Mouse (Mus musculus): ENCODE measurements around the gene B4galt3. TPM values are rescaled to one million over a fixed set of nuclear protein-coding genes. Genes with fewer than 3 reads are reported as not detected.
A peak's percentile ranks its signal among the peaks of the same experiment; 100 is the strongest.

The B4galt3 gene
- polyA plus RNA-seq, 1 experiment from 2014 or later, result 92.6 TPM

DNA sequence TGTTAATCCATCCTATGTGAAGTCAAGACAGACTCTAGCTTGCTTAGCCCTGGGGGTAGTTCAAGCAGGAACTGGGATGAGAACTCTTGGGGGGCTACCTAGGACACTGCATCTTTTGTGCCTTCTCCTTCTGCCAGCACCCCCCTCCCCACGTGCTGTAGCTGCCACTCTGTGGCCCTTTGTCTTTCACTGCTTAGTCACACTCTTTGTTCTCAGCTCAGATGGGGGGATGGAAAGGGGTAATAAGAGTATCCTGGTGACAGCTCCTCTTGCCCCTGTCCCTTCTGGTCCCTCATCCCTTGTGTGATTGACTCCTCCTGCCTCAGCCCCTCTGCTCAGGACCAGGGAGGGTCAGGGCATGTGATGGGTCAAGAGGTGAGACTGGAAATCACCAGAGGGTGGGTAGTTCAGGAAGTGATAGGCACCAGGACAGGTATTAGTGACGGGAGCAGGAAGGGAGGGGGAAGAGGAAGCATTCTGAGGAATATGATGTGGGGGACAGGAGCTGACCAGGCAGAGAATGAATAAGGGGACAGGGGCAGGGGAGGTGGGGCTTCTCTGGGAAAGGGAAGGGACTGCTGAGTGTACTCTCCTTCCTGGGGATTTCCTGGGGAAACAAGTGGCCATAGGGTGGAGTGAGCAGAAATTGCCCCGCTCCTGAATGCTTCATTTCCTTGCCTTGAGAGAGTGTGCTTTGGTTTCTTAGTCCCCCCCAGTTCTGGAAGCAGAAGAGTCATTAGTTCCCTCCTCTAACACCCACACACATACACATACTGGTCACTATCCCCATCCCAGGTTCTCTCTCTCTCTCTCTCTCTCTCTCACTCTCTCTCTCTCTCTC is 21.5 kb upstream of the B4galt3 start:
- 0 out of 2 replicates have a peak overlapping the region, but pooled peaks have one; percentile 8 for H3K4me2 ChIP-seq (ENCODE audit: low read depth, low read length)
- H3K27ac ChIP-seq (ENCODE audit: low read length), result peak overlapping the region; percentile 96
- H3K36me3 ChIP-seq (ENCODE audit: control insufficient read depth, insufficient read depth, low read length), result peaks cover 11% of the 10 kb centered on the region; the same call in 1 of the 2 replicates
- 60% methylated on average over 3 of the region's 3 CpGs for WGBS
- no peaks in the 10 kb centered on the region for H3K9me3 ChIP-seq (ENCODE audit: control insufficient read depth, low read length)
- no peak overlapping the region for H3K4me3 ChIP-seq (ENCODE audit: low read length)
- peaks cover 48% of the 10 kb centered on the region for H3K4me1 ChIP-seq (replicated peaks; ENCODE audit: control insufficient read depth, insufficient read depth, low read length)
- no peaks in the 10 kb centered on the region for H3K27me3 ChIP-seq (ENCODE audit: control insufficient read depth, insufficient read depth, low read depth, low read length)
- H3K9ac ChIP-seq (ENCODE audit: low read length), result no peak overlapping the region
- ATAC-seq (ENCODE audit: low read depth), result no peak

DNA sequence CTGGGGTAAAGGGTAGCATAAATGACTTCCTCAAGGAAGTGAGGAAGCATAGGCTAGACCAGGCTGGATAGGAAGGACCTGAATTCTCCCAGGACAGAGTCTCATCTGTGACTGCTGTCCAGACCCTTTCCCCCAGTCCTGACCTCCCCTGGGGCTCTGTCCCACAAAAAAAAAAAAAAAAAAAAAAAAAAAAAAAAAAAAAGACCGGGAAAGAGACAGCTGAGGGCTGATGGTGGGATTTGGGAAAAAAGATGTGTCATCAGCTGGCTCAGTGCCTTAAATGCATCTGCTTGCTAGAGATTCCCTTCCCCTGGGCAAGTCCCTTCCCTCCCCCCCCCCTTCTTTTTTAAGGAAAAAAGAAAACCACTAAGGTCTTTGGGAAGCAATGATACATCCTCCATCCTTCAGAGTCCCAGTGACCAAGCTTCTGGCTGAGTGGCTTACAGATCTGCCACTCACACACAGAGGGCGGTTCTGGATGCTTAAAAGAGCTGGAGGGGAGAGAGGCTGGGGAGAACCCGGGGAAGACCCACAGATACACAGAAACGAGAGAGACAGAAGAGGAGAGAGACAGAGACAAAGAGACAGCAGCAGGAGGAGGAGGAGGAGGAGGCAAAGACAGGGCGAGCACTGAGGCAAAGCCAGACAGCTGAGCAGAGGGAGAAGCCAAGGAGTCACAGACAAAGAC is 20.1 kb upstream of the B4galt3 start, which contains the start of gene Adamts4:
Gene Adamts4 (plus strand): TSS at position 509 of the 688 bp plus-strand sequence.
- Histone ChIP-seq H3K4me3 (ENCODE audit: low read length) (peak within 1 kb of the TSS; percentile 42), H3K36me3 (ENCODE audit: control insufficient read depth, insufficient read depth, low read length) (peaks cover 2% of the 10 kb centered on the region; the same call in 1 of the 2 replicates), H3K4me1 (replicated peaks; ENCODE audit: control insufficient read depth, insufficient read depth, low read length) (peaks cover 48% of the 10 kb centered on the region), H3K9ac (ENCODE audit: low read length) (peak within 1 kb of the TSS; percentile 34), H3K9me3 (ENCODE audit: control insufficient read depth, low read length) (no peaks in the 10 kb centered on the region), H3K27me3 (ENCODE audit: control insufficient read depth, insufficient read depth, low read depth, low read length) (no peaks in the 10 kb centered on the region), H3K27ac (ENCODE audit: low read length) (peak within 1 kb of the TSS; percentile 96), H3K4me2 (ENCODE audit: low read depth, low read length) (peak within 1 kb of the TSS; percentile 60)
- no peak for ATAC-seq (ENCODE audit: low read depth)
- WGBS, result 14% methylated on average over 5 of the region's 5 CpGs

DNA sequence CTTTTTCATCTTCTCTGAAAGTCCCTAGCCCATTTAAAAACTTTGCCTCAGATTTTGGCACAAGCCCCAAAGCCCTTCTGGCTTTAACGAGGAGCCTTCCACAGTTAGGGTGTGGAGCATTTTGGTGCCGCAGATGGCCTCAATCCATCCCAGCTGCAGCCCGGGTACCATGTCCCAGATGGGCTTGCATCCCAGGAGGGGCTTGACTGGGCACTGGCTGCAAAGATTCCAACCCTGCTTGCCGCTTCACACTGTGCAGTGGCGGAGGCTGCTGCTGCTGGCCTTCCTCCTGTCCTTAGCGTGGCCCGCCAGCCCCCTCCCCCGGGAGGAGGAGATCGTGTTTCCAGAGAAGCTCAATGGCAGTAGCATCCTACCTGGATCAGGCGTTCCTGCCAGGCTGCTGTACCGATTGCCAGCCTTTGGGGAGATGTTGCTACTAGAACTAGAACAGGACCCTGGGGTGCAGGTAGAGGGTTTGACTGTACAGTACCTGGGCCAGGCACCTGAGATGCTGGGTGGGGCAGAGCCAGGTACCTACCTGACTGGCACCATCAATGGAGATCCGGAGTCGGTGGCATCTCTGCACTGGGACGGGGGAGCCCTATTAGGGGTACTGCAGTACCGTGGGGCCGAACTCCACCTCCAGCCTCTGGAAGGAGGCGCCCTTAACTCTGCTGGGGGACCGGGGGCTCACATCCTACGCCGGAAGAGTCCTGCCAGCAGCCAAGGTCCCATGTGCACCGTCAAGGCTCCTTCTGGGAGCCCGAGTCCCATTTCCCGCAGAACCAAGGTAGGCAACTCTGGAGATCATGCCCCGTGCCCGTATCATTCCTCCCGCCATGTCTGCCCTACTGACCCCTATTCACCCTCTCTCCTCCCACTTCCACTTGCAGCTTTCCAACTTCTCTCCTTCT is 19.2 kb upstream of the B4galt3 start, which contains the start of gene Ndufs2:
Gene Ndufs2 (minus strand): TSS at position 709 of the 914 bp plus-strand sequence.
- Histone ChIP-seq H3K9ac (ENCODE audit: low read length) (peak within 1 kb of the TSS; percentile 34), H3K4me3 (ENCODE audit: low read length) (peak within 1 kb of the TSS; percentile 42), H3K4me1 (replicated peaks; ENCODE audit: control insufficient read depth, insufficient read depth, low read length) (peaks cover 43% of the 10 kb centered on the region), H3K27me3 (ENCODE audit: control insufficient read depth, insufficient read depth, low read depth, low read length) (no peaks in the 10 kb centered on the region), H3K27ac (ENCODE audit: low read length) (peak within 1 kb of the TSS; percentile 96), H3K4me2 (ENCODE audit: low read depth, low read length) (peak within 1 kb of the TSS; percentile 60), H3K36me3 (ENCODE audit: control insufficient read depth, insufficient read depth, low read length) (no peaks in the 10 kb centered on the region), H3K9me3 (ENCODE audit: control insufficient read depth, low read length) (no peaks in the 10 kb centered on the region)
- 19% methylated on average over 26 of the region's 26 CpGs for WGBS
- ATAC-seq (ENCODE audit: low read depth), result no peak

- H3K4me3 ChIP-seq (ENCODE audit: low read length), result peak overlapping the region; percentile 42
- H3K9ac ChIP-seq (ENCODE audit: low read length), result peak overlapping the region; percentile 34
- H3K27me3 ChIP-seq (ENCODE audit: control insufficient read depth, insufficient read depth, low read depth, low read length), result no peaks in the 10 kb centered on the region
- H3K36me3 ChIP-seq (ENCODE audit: control insufficient read depth, insufficient read depth, low read length), result no peaks in the 10 kb centered on the region
- ATAC-seq (ENCODE audit: low read depth), result peak; percentile 46
- no peaks in the 10 kb centered on the region for H3K9me3 ChIP-seq (ENCODE audit: control insufficient read depth, low read length)
- H3K4me1 ChIP-seq (replicated peaks; ENCODE audit: control insufficient read depth, insufficient read depth, low read length), result peaks cover 39% of the 10 kb centered on the region
- H3K27ac ChIP-seq (ENCODE audit: low read length), result peak overlapping the region; percentile 96
- peak overlapping the region; percentile 60 for H3K4me2 ChIP-seq (ENCODE audit: low read depth, low read length)
- WGBS, result 16% methylated on average over 13 of the region's 13 CpGs
These were observed 18.4 kb upstream of the B4galt3 start for GRCm38 (mm10) chr1:171251594-171252324.

- H3K9me3 ChIP-seq (ENCODE audit: control insufficient read depth, low read length), result no peaks in the 10 kb centered on the region
- H3K4me3 ChIP-seq (ENCODE audit: low read length), result 0 out of 2 replicates have a peak overlapping the region, but pooled peaks have one; percentile 42
- 44% methylated on average over 17 of the region's 17 CpGs for WGBS
- H3K4me2 ChIP-seq (ENCODE audit: low read depth, low read length), result peak overlapping the region; percentile 60; the same call in 1 of the 2 replicates
- no peak for ATAC-seq (ENCODE audit: low read depth)
- no peaks in the 10 kb centered on the region for H3K36me3 ChIP-seq (ENCODE audit: control insufficient read depth, insufficient read depth, low read length)
- H3K27me3 ChIP-seq (ENCODE audit: control insufficient read depth, insufficient read depth, low read depth, low read length), result no peaks in the 10 kb centered on the region
- H3K4me1 ChIP-seq (replicated peaks; ENCODE audit: control insufficient read depth, insufficient read depth, low read length), result peaks cover 39% of the 10 kb centered on the region
- H3K27ac ChIP-seq (ENCODE audit: low read length), result peak overlapping the region; percentile 96
- H3K9ac ChIP-seq (ENCODE audit: low read length), result peak overlapping the region; percentile 34
These were observed 17.7 kb upstream of the B4galt3 start for GRCm38 (mm10) chr1:171252415-171252814.

DNA sequence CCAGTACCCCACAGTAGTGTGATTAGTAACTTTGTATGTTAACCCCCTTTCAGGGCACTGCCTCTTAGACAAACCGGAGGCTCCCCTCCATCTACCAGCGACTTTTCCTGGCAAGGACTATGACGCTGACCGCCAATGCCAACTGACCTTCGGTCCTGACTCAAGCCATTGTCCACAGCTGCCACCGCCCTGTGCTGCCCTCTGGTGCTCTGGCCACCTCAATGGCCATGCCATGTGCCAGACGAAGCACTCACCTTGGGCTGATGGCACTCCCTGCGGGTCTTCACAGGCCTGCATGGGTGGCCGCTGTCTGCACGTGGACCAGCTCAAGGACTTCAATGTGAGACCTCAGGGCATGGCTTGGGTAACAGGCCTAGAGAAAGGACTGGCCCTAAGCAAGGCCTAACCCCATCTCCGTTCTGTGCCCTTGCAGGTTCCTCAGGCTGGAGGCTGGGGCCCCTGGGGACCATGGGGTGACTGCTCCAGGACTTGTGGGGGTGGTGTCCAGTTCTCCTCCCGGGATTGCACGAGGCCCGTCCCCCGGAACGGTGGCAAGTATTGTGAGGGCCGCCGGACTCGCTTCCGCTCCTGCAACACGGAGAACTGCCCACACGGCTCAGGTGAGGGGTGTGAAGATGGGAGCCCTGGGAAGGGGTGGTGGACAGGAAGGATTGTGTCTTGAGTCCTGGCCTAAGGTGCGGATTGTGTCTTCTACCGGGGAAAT is 13.9 kb upstream of the B4galt3 start:
- H3K4me1 ChIP-seq (replicated peaks; ENCODE audit: control insufficient read depth, insufficient read depth, low read length), result peaks cover 22% of the 10 kb centered on the region
- WGBS, result 86% methylated on average over 24 of the region's 24 CpGs
- no peaks in the 10 kb centered on the region for H3K36me3 ChIP-seq (ENCODE audit: control insufficient read depth, insufficient read depth, low read length)
- H3K27ac ChIP-seq (ENCODE audit: low read length), result no peak overlapping the region
- H3K9me3 ChIP-seq (ENCODE audit: control insufficient read depth, low read length), result no peaks in the 10 kb centered on the region
- H3K4me3 ChIP-seq (ENCODE audit: low read length), result no peak overlapping the region
- no peak overlapping the region for H3K4me2 ChIP-seq (ENCODE audit: low read depth, low read length)
- no peaks in the 10 kb centered on the region for H3K27me3 ChIP-seq (ENCODE audit: control insufficient read depth, insufficient read depth, low read depth, low read length)
- no peak overlapping the region for H3K9ac ChIP-seq (ENCODE audit: low read length)
- no peak for ATAC-seq (ENCODE audit: low read depth)

DNA sequence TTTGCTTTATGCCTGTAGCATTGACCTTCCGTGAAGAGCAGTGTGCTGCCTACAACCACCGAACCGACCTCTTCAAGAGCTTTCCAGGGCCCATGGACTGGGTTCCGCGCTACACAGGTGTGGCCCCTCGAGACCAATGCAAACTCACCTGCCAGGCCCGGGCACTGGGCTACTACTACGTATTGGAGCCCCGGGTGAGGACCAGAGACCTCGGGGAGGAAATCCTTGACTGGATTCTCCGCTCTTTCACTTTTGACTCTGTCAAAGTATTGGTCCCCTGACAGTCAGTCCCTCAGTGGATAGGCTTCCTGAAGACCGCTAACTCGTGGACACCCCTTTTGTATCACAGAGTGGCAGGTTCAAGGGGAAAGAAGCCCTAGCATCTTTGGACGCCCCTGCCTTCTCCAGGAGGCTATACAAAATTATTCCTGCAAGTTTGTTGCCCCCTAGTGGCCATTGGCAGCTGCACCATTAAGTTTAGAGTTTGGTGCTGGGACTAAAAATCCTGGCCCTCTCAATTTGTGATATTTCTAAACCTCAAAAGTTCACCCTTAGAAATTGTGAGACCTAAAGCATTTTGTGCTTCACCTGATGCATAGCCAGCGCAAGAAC is 13.1 kb upstream of the B4galt3 start:
- Histone ChIP-seq H3K9me3 (ENCODE audit: control insufficient read depth, low read length) (no peaks in the 10 kb centered on the region), H3K9ac (ENCODE audit: low read length) (no peak overlapping the region), H3K27ac (ENCODE audit: low read length) (no peak overlapping the region), H3K4me2 (ENCODE audit: low read depth, low read length) (no peak overlapping the region), H3K36me3 (ENCODE audit: control insufficient read depth, insufficient read depth, low read length) (no peaks in the 10 kb centered on the region), H3K4me3 (ENCODE audit: low read length) (no peak overlapping the region), H3K27me3 (ENCODE audit: control insufficient read depth, insufficient read depth, low read depth, low read length) (no peaks in the 10 kb centered on the region), H3K4me1 (replicated peaks; ENCODE audit: control insufficient read depth, insufficient read depth, low read length) (peaks cover 24% of the 10 kb centered on the region)
- 56% methylated on average over 15 of the region's 15 CpGs for WGBS
- ATAC-seq (ENCODE audit: low read depth), result no peak
